ENCODE assay signal across 22 mouse cellular contexts in the genomic region with DNA sequence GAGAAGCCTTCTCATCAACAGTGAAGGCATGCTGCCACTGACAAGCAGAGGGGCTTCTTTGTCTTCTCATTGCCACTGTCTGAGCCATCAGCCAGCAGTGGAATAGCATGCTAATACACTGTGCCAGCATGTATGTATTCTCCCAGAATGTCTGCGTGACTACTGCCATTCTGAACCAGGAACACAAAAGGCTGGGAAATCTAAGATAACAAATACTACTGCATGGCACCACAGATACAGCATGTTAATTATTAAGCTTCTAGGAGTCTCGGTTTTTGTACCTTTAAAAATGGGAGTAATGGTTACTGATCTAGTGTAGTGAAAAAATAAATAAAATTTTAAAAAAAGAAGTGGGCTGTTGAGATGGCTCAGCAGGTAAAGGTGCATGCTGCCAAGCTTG.
"Had no signal": no experiment of that assay in that cellular context is flagged by ENCODE, and none has a peak within 500 bp of the region (broad histone marks: within the 10 kb centered on the region; RNA-seq: fewer than 3 reads in every experiment).

No protein-coding gene starts in this region.

- H3K4me1 ChIP-seq: heart, embryonic 13.5 days; heart, embryonic 15.5 days; limb, embryonic 13.5 days; limb, embryonic 15.5 days; liver, embryonic 12.5 days had no signal

- H3K4me2 ChIP-seq: heart, embryonic 11.5 days; heart, embryonic 13.5 days; heart, embryonic 15.5 days; hindbrain, embryonic 14.5 days; limb, embryonic 13.5 days; limb, embryonic 15.5 days; liver, embryonic 12.5 days had no signal

- H3K27ac ChIP-seq: heart, adult 2 months; heart, embryonic 13.5 days; heart, embryonic 15.5 days; hindbrain, embryonic 14.5 days; hindbrain, postnatal 0 days; left cerebral cortex, adult 2 months; limb, embryonic 13.5 days; limb, embryonic 15.5 days; liver, embryonic 12.5 days; liver, embryonic 14.5 days had no signal

- H3K9ac ChIP-seq: heart, embryonic 13.5 days; heart, embryonic 15.5 days; hindbrain, embryonic 14.5 days; limb, embryonic 13.5 days; limb, embryonic 15.5 days; liver, embryonic 12.5 days; liver, embryonic 14.5 days had no signal

- H3K4me3 ChIP-seq: heart, adult 2 months; heart, embryonic 13.5 days; heart, embryonic 15.5 days; layer of hippocampus, adult 2 months; left cerebral cortex, adult 2 months; limb, embryonic 13.5 days; limb, embryonic 15.5 days; liver, embryonic 12.5 days had no signal

- H3K27me3 ChIP-seq: heart, embryonic 13.5 days; heart, embryonic 15.5 days; limb, embryonic 13.5 days; limb, embryonic 15.5 days; liver, embryonic 12.5 days had no signal

- DNase-seq: gastrocnemius, postnatal 14 days; gastrocnemius, postnatal 36 days; heart, adult 11 months; heart, adult 2 months; heart, postnatal 14 days; heart, postnatal 36 days; kidney, adult 18-20 months; kidney, adult 8-10 months; kidney, postnatal 10 days; kidney, postnatal 25 days; kidney, postnatal 4 days had no signal

- H3K9me3 ChIP-seq: heart, embryonic 15.5 days; limb, embryonic 13.5 days; limb, embryonic 15.5 days; liver, embryonic 12.5 days had no signal

- H3K36me3 ChIP-seq: heart, embryonic 13.5 days; heart, embryonic 15.5 days; limb, embryonic 13.5 days; limb, embryonic 15.5 days; liver, embryonic 12.5 days had no signal

- ATAC-seq: hindbrain, postnatal 0 days; liver, embryonic 12.5 days had no signal
